Mouse (Mus musculus) heart, adult 8-10 months (tissue): ENCODE data around the gene Brd4. TPM values are rescaled to one million over a fixed set of nuclear protein-coding genes. Genes with fewer than 3 reads are reported as not detected.

Source experiments
- DNase-seq: peaks from one replicate; pipeline ENCODE4 v3.0.0; 2022; ENCODE audit warnings: low spot score
- total RNA-seq, 4 experiments: library from RNA; stranded (reverse); gene quantifications; 2 replicates each; pipeline ENCODE4 v1.2.4; 2022

Gene Brd4
- total RNA-seq, 4 experiments from 2014 or later = 48.1 to 61.7 (median 48.7) TPM

GRCm38 (mm10) chr17:32172485-32172884, 112.0 kb downstream of the Brd4 start:
- DNase-seq = no peak

GRCm38 (mm10) chr17:32169518-32170225, 114.8 kb downstream of the Brd4 start:
- no peak for DNase-seq

GRCm38 (mm10) chr17:32166687-32167086, 117.8 kb downstream of the Brd4 start, which contains the start of gene Notch3:
Gene Notch3, minus strand, starts transcription at chr17:32166852.
- no peak for DNase-seq

GRCm38 (mm10) chr17:32165803-32166595, 118.5 kb downstream of the Brd4 start:
- DNase-seq = no peak

- no peak for DNase-seq
These were observed 119.2 kb downstream of the Brd4 start for GRCm38 (mm10) chr17:32165266-32165802.

GRCm38 (mm10) chr17:32164780-32165179, 119.7 kb downstream of the Brd4 start:
- no peak for DNase-seq

GRCm38 (mm10) chr17:32163910-32164650, 120.4 kb downstream of the Brd4 start:
- no peak for DNase-seq

- peak; percentile 47 for DNase-seq
These were observed 122.2 kb downstream of the Brd4 start for GRCm38 (mm10) chr17:32162112-32162850.

- DNase-seq = no peak
These were observed 123.6 kb downstream of the Brd4 start for GRCm38 (mm10) chr17:32160882-32161281.

- no peak for DNase-seq
These were observed 125.7 kb downstream of the Brd4 start for GRCm38 (mm10) chr17:32158841-32159240.

- DNase-seq = no peak
These were observed 137.8 kb downstream of the Brd4 start for GRCm38 (mm10) chr17:32146718-32147117.

Other genes starting within 250 kb of the Brd4 start
- 1 to 10 TPM; 5.4 to 9.0 (median 7.5) TPM for gene Rrp1b, start 248.6 kb downstream of the Brd4 start, total RNA-seq
- gene Hsf2bp, start 248.4 kb downstream of the Brd4 start, total RNA-seq = 1 to 10 TPM; 1.3 to 3.0 (median 2.2) TPM
- gene Notch3, start 117.9 kb downstream of the Brd4 start, total RNA-seq = 10 to 100 TPM; 18.6 to 24.9 (median 21.6) TPM
- gene Ephx3, start 95.2 kb downstream of the Brd4 start, total RNA-seq = 1 to 10 TPM in 1 of 4 experiments, under 1 TPM in 3; 0.40 to 1.4 (median 0.69) TPM
- gene Akap8, start 36.5 kb upstream of the Brd4 start, total RNA-seq = 10 to 100 TPM; 34.6 to 51.5 (median 44.6) TPM
- gene Akap8l, start 65.9 kb upstream of the Brd4 start, total RNA-seq = 10 to 100 TPM; 41.4 to 55.8 (median 46.3) TPM
- 10 to 100 TPM; 14.0 to 17.2 (median 15.4) TPM for gene Wiz, start 104.7 kb upstream of the Brd4 start, total RNA-seq
- 1 to 10 TPM in 1 of 4 experiments, under 1 TPM in 3; 0.33 to 1.2 (median 0.61) TPM for gene Rasal3, start 118.9 kb upstream of the Brd4 start, total RNA-seq
- gene Pglyrp2, start 139.4 kb upstream of the Brd4 start, total RNA-seq = not detected
- under 1 TPM in 1 of 4 experiments, not detected in 3; 0.23 TPM for gene Cyp4f39, start 168.0 kb upstream of the Brd4 start, total RNA-seq
- 1 to 10 TPM; 4.8 to 9.0 (median 7.8) TPM for gene Cyp4f17, start 221.3 kb upstream of the Brd4 start, total RNA-seq